Mouse (Mus musculus): ENCODE data around the gene Tns2. TPM values are rescaled to one million over a fixed set of nuclear protein-coding genes. Genes with fewer than 3 reads are reported as not detected.

Tns2 gene
- total and polyA plus RNA-seq, 2 experiments from 2014 or later: 5.5 to 9.2 TPM

GRCm38 (mm10) chr15:102115731-102116231 is 15.6 kb downstream of the Tns2 start:
- no peak for TF ChIP-seq CTCF (IDR thresholded peaks at IDR 0.05; ENCODE audit: low read depth)
- peak overlapping the region; percentile 78; the same call in 1 of the 2 replicates for H3K27ac ChIP-seq
- H3K9ac ChIP-seq (replicated peaks; ENCODE audit: low read length): no peak overlapping the region
- no peak overlapping the region for H3K4me2 ChIP-seq (ENCODE audit: low read depth, low read length)
- H3K4me3 ChIP-seq (ENCODE audit: low read length): no peak overlapping the region
- ATAC-seq: no peak
- WGBS: 52% methylated on average over 9 of the region's 9 CpGs
- H3K36me3 ChIP-seq (ENCODE audit: insufficient read depth, low read length): peaks cover 19% of the 10 kb centered on the region; the same call in 1 of the 2 replicates
- H3K9me3 ChIP-seq (ENCODE audit: low read length): no peaks in the 10 kb centered on the region
- H3K27me3 ChIP-seq (ENCODE audit: insufficient read depth, low read length): no peaks in the 10 kb centered on the region
- DNase-seq (ENCODE audit: low spot score): no peak
- peaks cover 17% of the 10 kb centered on the region for H3K4me1 ChIP-seq (ENCODE audit: insufficient read depth, low read length)

- ATAC-seq (peak; percentile 71), DNase-seq (ENCODE audit: low spot score) (peak; percentile 84)
- no peak overlapping the region for H3K4me2 ChIP-seq (ENCODE audit: low read depth, low read length)
- H3K4me3 ChIP-seq (ENCODE audit: low read length): no peak overlapping the region
- TF ChIP-seq CTCF (IDR thresholded peaks at IDR 0.05; ENCODE audit: low read depth): peak; percentile 23; the same call in 1 of the 2 replicates
- no peaks in the 10 kb centered on the region for H3K9me3 ChIP-seq (ENCODE audit: low read length)
- H3K4me1 ChIP-seq (ENCODE audit: insufficient read depth, low read length): peaks cover 17% of the 10 kb centered on the region
- peak overlapping the region; percentile 78 for H3K27ac ChIP-seq
- H3K36me3 ChIP-seq (ENCODE audit: insufficient read depth, low read length): peaks cover 24% of the 10 kb centered on the region; the same call in 1 of the 2 replicates
- no peaks in the 10 kb centered on the region for H3K27me3 ChIP-seq (ENCODE audit: insufficient read depth, low read length)
- WGBS: 33% methylated on average over 11 of the region's 11 CpGs
- peak overlapping the region; percentile 30; the same call in 1 of the 2 replicates for H3K9ac ChIP-seq (replicated peaks; ENCODE audit: low read length)
Measured at GRCm38 (mm10) chr15:102116753-102117415, 16.7 kb downstream of the Tns2 start.

- Histone ChIP-seq H3K4me3 (ENCODE audit: low read length) (no peak overlapping the region), H3K27me3 (ENCODE audit: insufficient read depth, low read length) (no peaks in the 10 kb centered on the region), H3K9me3 (ENCODE audit: low read length) (no peaks in the 10 kb centered on the region), H3K4me1 (ENCODE audit: insufficient read depth, low read length) (peaks cover 17% of the 10 kb centered on the region), H3K36me3 (ENCODE audit: insufficient read depth, low read length) (peaks cover 25% of the 10 kb centered on the region; the same call in 1 of the 2 replicates), H3K9ac (replicated peaks; ENCODE audit: low read length) (peak overlapping the region; percentile 30; the same call in 1 of the 2 replicates), H3K4me2 (ENCODE audit: low read depth, low read length) (no peak overlapping the region), H3K27ac (peak overlapping the region; percentile 78)
- TF ChIP-seq CTCF (IDR thresholded peaks at IDR 0.05; ENCODE audit: low read depth): peak; percentile 72
- ATAC-seq: peak; percentile 22; the same call in 1 of the 2 replicates
- peak; percentile 64 for DNase-seq (ENCODE audit: low spot score)
- WGBS: 54% methylated on average over 19 of the region's 19 CpGs
Measured at GRCm38 (mm10) chr15:102117461-102118443, 17.5 kb downstream of the Tns2 start.

- H3K4me1 ChIP-seq (ENCODE audit: insufficient read depth, low read length): peaks cover 17% of the 10 kb centered on the region
- H3K36me3 ChIP-seq (ENCODE audit: insufficient read depth, low read length): peaks cover 28% of the 10 kb centered on the region; the same call in 1 of the 2 replicates
- H3K9me3 ChIP-seq (ENCODE audit: low read length): no peaks in the 10 kb centered on the region
- H3K4me3 ChIP-seq (ENCODE audit: low read length): no peak overlapping the region
- no peak for DNase-seq (ENCODE audit: low spot score)
- H3K27me3 ChIP-seq (ENCODE audit: insufficient read depth, low read length): no peaks in the 10 kb centered on the region
- H3K9ac ChIP-seq (replicated peaks; ENCODE audit: low read length): no peak overlapping the region
- TF ChIP-seq CTCF (IDR thresholded peaks at IDR 0.05; ENCODE audit: low read depth): no peak
- H3K4me2 ChIP-seq (ENCODE audit: low read depth, low read length): no peak overlapping the region
- no peak for ATAC-seq
- peak overlapping the region; percentile 78; the same call in 1 of the 2 replicates for H3K27ac ChIP-seq
- WGBS: 83% methylated on average over 4 of the region's 4 CpGs
Measured at GRCm38 (mm10) chr15:102118591-102118990, 18.4 kb downstream of the Tns2 start.

GRCm38 (mm10) chr15:102119121-102119830 is 19.1 kb downstream of the Tns2 start:
- Histone ChIP-seq H3K4me1 (ENCODE audit: insufficient read depth, low read length) (peaks cover 17% of the 10 kb centered on the region), H3K4me2 (ENCODE audit: low read depth, low read length) (no peak overlapping the region), H3K9me3 (ENCODE audit: low read length) (no peaks in the 10 kb centered on the region), H3K27me3 (ENCODE audit: insufficient read depth, low read length) (no peaks in the 10 kb centered on the region), H3K9ac (replicated peaks; ENCODE audit: low read length) (no peak overlapping the region), H3K27ac (peak overlapping the region; percentile 41; the same call in 1 of the 2 replicates), H3K4me3 (ENCODE audit: low read length) (no peak overlapping the region), H3K36me3 (ENCODE audit: insufficient read depth, low read length) (peaks cover 28% of the 10 kb centered on the region; the same call in 1 of the 2 replicates)
- DNase-seq (ENCODE audit: low spot score): no peak
- no peak for TF ChIP-seq CTCF (IDR thresholded peaks at IDR 0.05; ENCODE audit: low read depth)
- ATAC-seq: no peak
- 72% methylated on average over 8 of the region's 8 CpGs for WGBS

- no peak overlapping the region for H3K9ac ChIP-seq (replicated peaks; ENCODE audit: low read length)
- WGBS: 46% methylated on average over 2 of the region's 2 CpGs
- no peak for DNase-seq (ENCODE audit: low spot score)
- no peak overlapping the region for H3K4me2 ChIP-seq (ENCODE audit: low read depth, low read length)
- H3K27ac ChIP-seq: peak overlapping the region; percentile 41; the same call in 1 of the 2 replicates
- H3K4me1 ChIP-seq (ENCODE audit: insufficient read depth, low read length): peaks cover 17% of the 10 kb centered on the region
- H3K4me3 ChIP-seq (ENCODE audit: low read length): no peak overlapping the region
- H3K36me3 ChIP-seq (ENCODE audit: insufficient read depth, low read length): peaks cover 29% of the 10 kb centered on the region; the same call in 1 of the 2 replicates
- ATAC-seq: no peak
- H3K9me3 ChIP-seq (ENCODE audit: low read length): no peaks in the 10 kb centered on the region
- no peaks in the 10 kb centered on the region for H3K27me3 ChIP-seq (ENCODE audit: insufficient read depth, low read length)
- TF ChIP-seq CTCF (IDR thresholded peaks at IDR 0.05; ENCODE audit: low read depth): no peak
Measured at GRCm38 (mm10) chr15:102119831-102120170, 19.6 kb downstream of the Tns2 start.
